Mouse (Mus musculus): ENCODE results near the gene Catsperg1. TPM values are rescaled to one million over a fixed set of nuclear protein-coding genes. Genes with fewer than 3 reads are reported as not detected.

Catsperg1 gene
- polyA plus RNA-seq, 1 experiment from 2014 or later, result 0.86 TPM

GRCm38 (mm10) chr7:29170755-29171561 is 42.9 kb downstream of the Catsperg1 start:
- WGBS (ENCODE audit: missing documents), result 2% methylated on average over 39 of the region's 43 CpGs
- H3K79me2 ChIP-seq (ENCODE audit: inconsistent target), result peaks cover 8% of the 10 kb centered on the region
- peak overlapping the region; percentile 77 for H3K27ac ChIP-seq
- peaks cover 23% of the 10 kb centered on the region for H3K36me3 ChIP-seq (ENCODE audit: inconsistent target)
- H3K4me3 ChIP-seq (ENCODE audit: inconsistent target), result peak overlapping the region; percentile 58

DNA sequence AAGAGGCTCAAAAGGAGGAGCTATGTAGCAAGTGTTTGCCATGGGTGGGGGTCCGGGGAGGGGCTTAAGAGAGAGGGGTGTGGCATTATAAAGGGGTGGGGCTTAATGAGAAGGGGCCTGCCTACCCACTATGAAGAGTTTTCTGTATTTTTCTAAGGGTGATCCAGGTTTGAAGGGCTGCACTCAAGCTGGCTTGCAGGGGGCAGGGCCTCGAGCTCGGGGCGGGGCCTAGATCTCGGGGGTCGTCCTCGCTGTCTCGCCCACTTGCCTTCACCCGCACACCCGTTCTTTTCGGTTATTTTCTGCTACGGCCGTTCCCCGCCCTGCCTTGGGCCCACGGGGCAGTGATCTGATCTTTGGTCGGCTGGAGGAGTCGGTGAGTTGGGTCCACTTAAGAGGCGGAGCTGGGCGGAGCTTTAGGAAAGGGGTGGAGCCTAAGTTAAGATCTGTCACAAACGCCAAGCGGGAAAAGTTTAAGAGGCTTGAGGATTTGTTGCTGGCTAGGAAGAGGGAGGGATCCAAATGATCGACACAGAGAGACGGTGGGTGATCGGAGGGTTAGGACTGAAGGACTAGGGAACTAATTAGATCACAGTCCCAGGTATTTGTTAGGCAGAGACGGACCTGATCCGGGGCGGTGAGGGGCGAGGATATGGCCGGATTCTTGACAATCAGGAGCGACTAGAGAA is 43.6 kb downstream of the Catsperg1 start, which contains the start of the genes Ggn and Spred3:
Gene Ggn (plus strand): TSS at position 145 of the 689 bp plus-strand sequence.
Gene Spred3 (minus strand): TSS at position 346 of the 689 bp plus-strand sequence.
- H3K27ac ChIP-seq, result peak within 1 kb of the TSS; percentile 77
- WGBS (ENCODE audit: missing documents), result under 1% methylated on average over 30 of the region's 30 CpGs
- peak within 1 kb of the TSS; percentile 58 for H3K4me3 ChIP-seq (ENCODE audit: inconsistent target)
- H3K36me3 ChIP-seq (ENCODE audit: inconsistent target), result peaks cover 15% of the 10 kb centered on the region
- H3K79me2 ChIP-seq (ENCODE audit: inconsistent target), result 0 out of 2 replicates have a peak, but pooled peaks cover under 1% of the 10 kb centered on the region

DNA sequence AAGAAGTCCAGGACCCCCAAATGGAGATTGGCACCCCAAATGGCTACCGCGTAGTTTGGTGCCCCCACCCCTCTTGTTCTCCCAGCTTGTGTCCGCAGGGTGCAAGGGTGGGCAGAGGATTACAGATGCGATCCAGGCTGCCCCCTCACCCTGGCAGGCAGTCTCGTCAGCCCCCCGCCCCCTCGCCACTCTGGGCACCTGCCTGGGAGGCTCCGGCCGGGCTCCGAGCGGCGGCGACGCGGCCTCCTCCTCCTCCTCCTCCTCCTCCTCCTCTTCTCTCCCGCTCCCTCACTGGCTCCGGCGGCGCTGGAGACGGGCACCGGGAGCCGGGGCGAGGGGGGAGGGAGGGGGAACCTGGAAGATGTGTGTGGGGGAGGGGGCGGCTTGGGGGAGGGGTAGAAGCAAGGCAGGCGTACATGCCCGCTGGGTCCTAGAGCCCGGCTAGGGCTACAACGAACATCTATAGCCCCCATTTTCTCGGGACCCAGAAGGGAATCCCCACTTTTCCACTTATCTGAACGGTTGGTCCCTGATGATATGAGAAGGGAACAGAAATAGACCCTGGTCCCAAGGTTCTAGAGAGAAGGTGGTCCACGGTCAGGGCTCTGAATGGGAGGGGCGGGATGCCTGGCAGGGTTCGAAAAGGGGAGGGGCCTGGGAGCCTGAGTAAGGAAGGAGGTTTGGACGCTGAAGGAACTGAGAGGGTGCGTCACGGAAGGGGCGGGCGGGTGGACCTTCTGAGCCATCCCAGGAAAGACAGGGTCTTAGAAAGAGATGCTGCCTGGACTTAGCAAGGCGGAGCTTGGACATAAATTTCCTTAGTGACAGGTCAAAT is 44.4 kb downstream of the Catsperg1 start:
- 0% methylated on average over 29 of the region's 39 CpGs for WGBS (ENCODE audit: missing documents)
- H3K4me3 ChIP-seq (ENCODE audit: inconsistent target), result peak overlapping the region; percentile 58
- H3K79me2 ChIP-seq (ENCODE audit: inconsistent target), result no peaks in the 10 kb centered on the region
- H3K36me3 ChIP-seq (ENCODE audit: inconsistent target), result peaks cover 8% of the 10 kb centered on the region
- H3K27ac ChIP-seq, result peak overlapping the region; percentile 77

DNA sequence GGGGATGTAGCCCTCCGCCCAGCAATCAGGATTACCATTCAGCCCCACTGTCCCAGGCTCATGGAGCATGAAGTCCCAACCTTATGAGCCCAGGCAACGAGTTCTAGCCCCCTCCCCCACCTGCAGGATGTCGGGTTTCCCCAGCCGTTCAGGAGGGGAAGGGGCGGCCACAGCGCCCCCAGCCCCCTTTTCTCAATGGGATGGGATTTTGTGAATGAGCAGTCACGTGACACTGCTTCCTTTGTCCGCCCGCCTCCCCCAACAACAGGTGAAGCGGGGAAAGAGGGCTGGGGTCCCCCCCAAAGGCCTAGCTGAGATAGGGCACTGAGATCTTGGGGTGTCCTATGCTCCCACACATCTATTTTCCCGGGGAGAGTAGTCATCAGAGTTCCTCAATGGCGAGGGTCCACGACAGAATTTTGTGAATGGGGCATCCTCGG is 45.0 kb downstream of the Catsperg1 start:
- 14% methylated on average over 8 of the region's 14 CpGs for WGBS (ENCODE audit: missing documents)
- Histone ChIP-seq H3K27ac (no peak overlapping the region), H3K4me3 (ENCODE audit: inconsistent target) (peak overlapping the region; percentile 58), H3K36me3 (ENCODE audit: inconsistent target) (peaks cover 1% of the 10 kb centered on the region; the same call in 1 of the 2 replicates), H3K79me2 (ENCODE audit: inconsistent target) (no peaks in the 10 kb centered on the region)

DNA sequence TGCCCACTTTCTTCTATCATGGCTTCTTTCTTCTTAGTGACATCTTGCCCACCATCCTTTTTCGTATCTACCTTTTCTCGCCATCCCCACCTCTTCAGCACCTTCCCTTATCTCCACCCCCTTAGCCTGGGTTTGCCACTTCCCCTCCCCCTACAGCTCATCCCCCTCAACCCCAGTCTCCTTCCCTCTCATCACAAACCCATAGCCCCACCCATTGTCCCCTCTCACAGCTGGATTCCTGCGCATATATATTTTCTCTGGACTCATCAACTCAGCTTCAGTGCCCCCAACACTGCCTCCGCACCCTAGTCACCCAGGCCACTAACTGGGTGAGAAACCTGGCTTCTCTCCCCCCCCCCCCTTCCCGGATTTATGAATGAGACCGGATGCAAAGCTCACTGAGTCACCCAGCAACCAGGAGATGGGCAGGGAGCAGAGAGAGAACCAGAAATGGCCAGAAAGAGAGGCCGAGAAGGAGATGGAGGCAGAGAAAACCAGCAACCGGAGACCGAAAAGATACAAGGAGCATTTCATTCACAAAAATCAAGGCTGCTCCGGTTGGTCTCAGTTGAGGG is 45.6 kb downstream of the Catsperg1 start:
- 59% methylated on average over 6 of the region's 10 CpGs for WGBS (ENCODE audit: missing documents)
- no peak overlapping the region; the same call in 1 of the 2 replicates for H3K4me3 ChIP-seq (ENCODE audit: inconsistent target)
- H3K36me3 ChIP-seq (ENCODE audit: inconsistent target), result no peaks in the 10 kb centered on the region; the same call in 1 of the 2 replicates
- no peak overlapping the region for H3K27ac ChIP-seq
- no peaks in the 10 kb centered on the region for H3K79me2 ChIP-seq (ENCODE audit: inconsistent target)

GRCm38 (mm10) chr7:29167656-29168055 is 46.2 kb downstream of the Catsperg1 start:
- H3K27ac ChIP-seq, result no peak overlapping the region
- no peaks in the 10 kb centered on the region for H3K36me3 ChIP-seq (ENCODE audit: inconsistent target)
- H3K79me2 ChIP-seq (ENCODE audit: inconsistent target), result no peaks in the 10 kb centered on the region
- WGBS (ENCODE audit: missing documents), result 95% methylated on average over 13 of the region's 19 CpGs
- H3K4me3 ChIP-seq (ENCODE audit: inconsistent target), result no peak overlapping the region

- no peak overlapping the region for H3K4me3 ChIP-seq (ENCODE audit: inconsistent target)
- WGBS (ENCODE audit: missing documents), result 32% methylated on average over 8 of the region's 9 CpGs
Measured at GRCm38 (mm10) chr7:29162750-29163525, 50.9 kb downstream of the Catsperg1 start.

DNA sequence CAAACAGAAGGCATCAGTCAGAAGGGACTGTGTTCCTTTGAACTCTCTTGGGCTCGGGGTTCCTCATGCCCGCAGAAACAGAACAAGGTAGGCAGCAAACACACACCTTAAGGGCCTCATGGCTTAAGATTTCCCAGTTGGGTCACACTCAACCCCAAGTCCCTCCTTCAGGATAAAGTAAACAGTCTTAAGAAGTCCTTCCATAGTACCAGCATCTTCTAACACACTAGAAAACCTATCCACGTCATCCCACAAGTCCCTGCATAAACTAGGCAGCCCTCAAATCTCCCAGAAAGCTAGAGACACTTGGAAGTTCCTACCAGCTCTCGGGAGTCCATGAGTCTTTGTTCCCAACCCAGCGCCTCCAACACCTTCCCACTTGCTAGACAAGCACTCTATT is 51.5 kb downstream of the Catsperg1 start:
- H3K4me3 ChIP-seq (ENCODE audit: inconsistent target), result no peak overlapping the region
- H3K27ac ChIP-seq, result no peak overlapping the region
- H3K79me2 ChIP-seq (ENCODE audit: inconsistent target), result no peaks in the 10 kb centered on the region
- no peaks in the 10 kb centered on the region for H3K36me3 ChIP-seq (ENCODE audit: inconsistent target)
- 98% methylated on average over 5 of the region's 5 CpGs for WGBS (ENCODE audit: missing documents)

More at GRCm38 (mm10) chr7:29162750-29163525, 50.9 kb downstream of the Catsperg1 start:
- Histone ChIP-seq H3K79me2 (ENCODE audit: inconsistent target) (no peaks in the 10 kb centered on the region), H3K27ac (no peak overlapping the region), H3K36me3 (ENCODE audit: inconsistent target) (no peaks in the 10 kb centered on the region)

DNA sequence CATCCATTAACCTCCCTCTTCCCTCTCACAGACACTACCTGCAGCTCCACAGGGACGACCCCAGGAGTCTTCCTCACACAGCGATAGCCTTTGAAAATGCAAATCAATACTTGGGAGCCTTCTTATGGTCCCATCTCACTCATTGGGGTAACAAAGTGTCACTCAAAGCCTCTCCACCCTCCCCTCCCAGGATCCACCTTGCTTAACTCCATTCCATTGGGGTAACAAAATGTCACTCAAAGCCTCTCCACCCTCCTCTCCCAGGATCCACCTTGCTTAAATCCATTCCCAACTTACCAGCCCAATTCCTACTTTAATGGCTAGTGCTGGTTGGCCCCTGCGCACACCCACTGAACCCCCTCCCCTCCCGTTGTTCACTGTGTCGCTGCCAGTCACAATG is 55.6 kb downstream of the Catsperg1 start:
- H3K79me2 ChIP-seq (ENCODE audit: inconsistent target), result no peaks in the 10 kb centered on the region
- WGBS (ENCODE audit: missing documents), result 45% methylated on average over 5 of the region's 5 CpGs
- no peak overlapping the region for H3K4me3 ChIP-seq (ENCODE audit: inconsistent target)
- H3K27ac ChIP-seq, result no peak overlapping the region
- H3K36me3 ChIP-seq (ENCODE audit: inconsistent target), result no peaks in the 10 kb centered on the region; the same call in 1 of the 2 replicates

DNA sequence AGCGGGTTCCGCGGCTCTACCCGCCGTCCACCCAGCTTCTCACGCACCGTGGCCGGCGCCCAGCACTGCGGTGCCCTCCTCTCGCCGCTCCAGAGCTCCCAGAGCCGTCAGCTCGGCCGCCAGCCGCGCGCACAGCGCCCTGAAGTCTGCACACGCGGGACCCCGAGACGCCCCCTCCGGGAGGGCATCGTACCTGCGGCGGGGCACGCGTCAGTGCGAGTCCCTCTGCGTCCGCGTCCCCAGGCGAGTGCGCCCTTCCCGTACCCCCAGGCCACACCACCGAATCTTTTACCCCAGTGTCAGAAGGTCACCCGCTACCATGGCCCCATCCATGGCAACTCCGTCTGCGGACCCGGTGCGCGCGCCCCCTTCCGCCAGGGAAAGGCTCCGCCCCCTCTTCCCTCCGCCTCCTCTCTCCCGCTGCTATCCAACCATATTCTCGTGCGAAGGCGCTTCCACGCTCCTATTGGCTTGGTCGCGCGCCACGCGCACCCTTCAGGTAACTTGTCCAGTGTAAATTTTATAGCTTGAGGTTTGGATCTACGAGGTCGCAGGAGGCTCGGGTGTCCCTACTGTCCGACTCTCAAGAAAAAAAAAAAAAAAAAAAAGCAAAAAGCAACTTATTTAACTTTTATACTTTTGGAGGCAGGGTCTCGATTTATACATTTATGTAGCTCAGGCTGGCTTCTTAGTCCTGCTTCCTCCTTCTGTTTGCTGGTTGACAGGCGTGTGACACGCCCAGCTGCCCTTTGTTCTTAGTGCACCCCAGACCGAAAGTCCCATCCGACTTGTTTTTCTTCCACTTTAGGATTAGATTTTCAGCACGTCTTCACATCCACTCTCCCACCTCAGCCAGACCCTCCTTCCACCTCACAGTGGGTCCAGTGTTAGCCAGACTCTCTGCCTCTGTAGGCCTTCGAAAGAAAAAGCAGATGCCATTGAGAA is 57.7 kb downstream of the Catsperg1 start, which contains the start of gene Fam98c:
Gene Fam98c (minus strand): TSS at position 397 of the 945 bp plus-strand sequence.
- Histone ChIP-seq H3K79me2 (ENCODE audit: inconsistent target) (no peaks in the 10 kb centered on the region), H3K4me3 (ENCODE audit: inconsistent target) (peak within 1 kb of the TSS; percentile 21), H3K36me3 (ENCODE audit: inconsistent target) (no peaks in the 10 kb centered on the region; the same call in 1 of the 2 replicates), H3K27ac (no peak within 1 kb of the TSS)
- WGBS (ENCODE audit: missing documents), result 1% methylated on average over 63 of the region's 68 CpGs

DNA sequence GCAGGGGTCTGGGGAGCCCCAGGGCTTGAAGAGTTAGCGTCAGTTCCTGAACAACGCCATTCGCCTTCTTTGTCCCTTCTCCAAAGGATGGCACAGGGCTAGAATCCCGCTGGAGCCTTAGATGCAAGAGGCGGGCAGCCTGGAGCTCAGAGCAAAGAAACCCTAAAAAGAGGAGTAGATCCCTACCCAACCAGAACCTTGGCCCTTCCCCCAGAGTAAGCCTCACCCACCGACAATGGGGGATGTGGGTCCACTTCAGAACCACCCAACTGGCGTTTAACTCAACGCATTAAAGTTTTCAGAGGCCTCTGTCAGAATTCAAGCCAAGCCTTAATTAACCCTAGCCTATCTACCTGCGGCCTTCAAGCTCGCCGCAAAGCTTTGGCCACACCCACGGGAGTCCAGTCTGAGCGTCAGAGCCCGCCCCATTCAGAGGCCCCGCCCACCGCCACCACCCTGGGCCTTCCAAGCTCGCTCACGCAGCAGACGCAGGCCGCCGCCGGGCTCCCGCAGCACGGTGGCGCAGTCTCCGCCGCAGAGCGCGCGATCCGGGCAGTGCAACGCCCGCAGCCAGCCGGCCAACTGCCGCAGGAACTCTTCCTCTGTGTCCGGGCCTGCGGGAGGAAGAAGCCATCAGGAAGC is 58.5 kb downstream of the Catsperg1 start:
- H3K79me2 ChIP-seq (ENCODE audit: inconsistent target), result no peaks in the 10 kb centered on the region
- no peaks in the 10 kb centered on the region; the same call in 1 of the 2 replicates for H3K36me3 ChIP-seq (ENCODE audit: inconsistent target)
- H3K4me3 ChIP-seq (ENCODE audit: inconsistent target), result peak overlapping the region; percentile 21; the same call in 1 of the 2 replicates
- WGBS (ENCODE audit: missing documents), result 10% methylated on average over 37 of the region's 37 CpGs
- no peak overlapping the region for H3K27ac ChIP-seq

All from macrophage (primary cell).